18 mouse cellular contexts compared by ENCODE assay signal in genomic region chr1:79183534-79184411, GRCm38 (mm10).
"Had no signal": no experiment of that assay in that cellular context is flagged by ENCODE, and none has a peak within 500 bp of the region (broad histone marks: within the 10 kb centered on the region; RNA-seq: fewer than 3 reads in every experiment).

No protein-coding gene starts in this region.

- H3K4me3 ChIP-seq: kidney, embryonic 15.5 days; liver, embryonic 12.5 days; liver, embryonic 15.5 days; lung, embryonic 15.5 days; midbrain, embryonic 12.5 days; midbrain, embryonic 15.5 days; myocyte; neural tube, embryonic 13.5 days had no signal

- DNase-seq: kidney, adult 2 months; kidney, postnatal 14 days; kidney, postnatal 4 days; left cerebral cortex, postnatal 4 days; liver; lung, adult 18-20 months; lung, postnatal 14 days; lung, postnatal 4 days; thymus, adult 18-20 months; thymus, postnatal 36 days had no signal

- H3K4me1 ChIP-seq: kidney, embryonic 15.5 days; liver, embryonic 12.5 days; liver, embryonic 15.5 days; lung, embryonic 15.5 days; midbrain, embryonic 12.5 days; midbrain, embryonic 15.5 days; neural tube, embryonic 13.5 days had no signal

- H3K36me3 ChIP-seq: kidney, embryonic 15.5 days; liver, embryonic 12.5 days; liver, embryonic 15.5 days; lung, embryonic 15.5 days; midbrain, embryonic 12.5 days; midbrain, embryonic 15.5 days; neural tube, embryonic 13.5 days had no signal

- H3K9me3 ChIP-seq: kidney, embryonic 15.5 days; liver, embryonic 12.5 days; liver, embryonic 15.5 days; lung, embryonic 15.5 days; midbrain, embryonic 12.5 days; midbrain, embryonic 15.5 days; neural tube, embryonic 13.5 days had no signal

- H3K9ac ChIP-seq: kidney, embryonic 15.5 days; liver, embryonic 12.5 days; liver, embryonic 15.5 days; lung, embryonic 15.5 days; midbrain, embryonic 12.5 days; midbrain, embryonic 15.5 days; neural tube, embryonic 13.5 days had no signal

- H3K27me3 ChIP-seq: kidney, embryonic 15.5 days; liver, embryonic 12.5 days; liver, embryonic 15.5 days; lung, embryonic 15.5 days; midbrain, embryonic 12.5 days; midbrain, embryonic 15.5 days; neural tube, embryonic 13.5 days had no signal

- ATAC-seq: liver, embryonic 12.5 days; midbrain, embryonic 15.5 days had no signal

- H3K4me2 ChIP-seq: kidney, embryonic 15.5 days; liver, embryonic 12.5 days; liver, embryonic 15.5 days; lung, embryonic 15.5 days; midbrain, embryonic 12.5 days; midbrain, embryonic 15.5 days; neural tube, embryonic 13.5 days had no signal

- H3K27ac ChIP-seq: kidney, embryonic 15.5 days; liver, embryonic 12.5 days; liver, embryonic 15.5 days; lung, embryonic 15.5 days; midbrain, embryonic 12.5 days; midbrain, embryonic 15.5 days; neural tube, embryonic 13.5 days had no signal
